Mouse (Mus musculus): ENCODE measurements around the gene Vmn2r42. TPM values are rescaled to one million over a fixed set of nuclear protein-coding genes. Genes with fewer than 3 reads are reported as not detected.
"Not testable (repeated sequence)": the region's sequence is repeated elsewhere in the genome, so short reads cannot be mapped to it uniquely, and the experiment has no call there.

Gene Vmn2r42
- not detected in 2 replicates for polyA plus RNA-seq (2015; fragmentation: Nextera tagmentation; extraction: Ambion mirVana)

GRCm38 (mm10) chr7:8200220-8200619 is at the start of gene Vmn2r42:
Gene Vmn2r42, minus strand, starts transcription at chr7:8200320.
- H3K27ac ChIP-seq; H3K4me3 ChIP-seq; H3K27me3 ChIP-seq; ATAC-seq (replicated peaks; ENCODE audit: insufficient number of reproducible peaks, insufficient read depth, low FRiP score, low read depth); H3K9me3 ChIP-seq (replicated peaks); H3K4me2 ChIP-seq; H3K9ac ChIP-seq; H3K4me1 ChIP-seq (replicated peaks); H3K36me3 ChIP-seq: not testable (repeated sequence)
- WGBS: no CpG with 5 or more reads among the region's 2 CpGs

DNA sequence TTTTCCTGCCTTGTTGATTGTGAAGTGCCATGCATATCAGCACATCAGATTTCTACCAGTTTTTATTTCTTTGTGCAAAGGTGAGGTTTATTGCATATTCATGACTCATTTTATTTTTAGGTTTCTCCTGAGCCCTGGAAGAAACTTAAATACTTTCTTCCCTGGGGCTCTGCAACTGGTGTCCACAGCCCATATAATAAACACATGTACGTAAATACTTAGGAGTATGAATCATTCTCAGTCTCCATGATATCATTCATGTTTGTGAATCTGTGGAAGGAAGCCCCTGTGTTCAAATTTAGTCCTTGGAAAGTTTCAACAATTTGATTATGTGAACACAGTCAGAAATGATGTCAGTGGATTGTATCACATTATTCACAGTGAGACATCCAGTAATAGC is 38.6 kb downstream of the Vmn2r42 start, which contains the start of gene Vmn2r41:
Vmn2r41 (minus strand) TSS at position 101 of the 400 bp plus-strand sequence.
- not testable (repeated sequence) for H3K9me3 ChIP-seq (replicated peaks); H3K4me1 ChIP-seq (replicated peaks); H3K4me3 ChIP-seq; H3K27ac ChIP-seq; ATAC-seq (replicated peaks; ENCODE audit: insufficient number of reproducible peaks, insufficient read depth, low FRiP score, low read depth); H3K4me2 ChIP-seq; H3K27me3 ChIP-seq; H3K9ac ChIP-seq; H3K36me3 ChIP-seq
- no CpG with 5 or more reads among the region's 1 CpGs for WGBS

Other genes with a start within 250 kb of the Vmn2r42 start
- gene Vmn2r41, start 38.7 kb downstream of the Vmn2r42 start, polyA plus RNA-seq (2015; fragmentation: Nextera tagmentation; extraction: Ambion mirVana): not detected in 2 replicates
- not detected in 2 replicates for gene Vmn2r43, start 60.3 kb upstream of the Vmn2r42 start, polyA plus RNA-seq (2015; fragmentation: Nextera tagmentation; extraction: Ambion mirVana)
- gene Vmn2r44, start 183.0 kb upstream of the Vmn2r42 start, polyA plus RNA-seq (2015; fragmentation: Nextera tagmentation; extraction: Ambion mirVana): not detected in 2 replicates

Measured in heart, embryonic 15.5 days (tissue).